Comparison of ENCODE assay signal across 19 mouse cellular contexts in genomic region chr9:50836097-50836496, GRCm38 (mm10). TPM values are rescaled to one million over a fixed set of nuclear protein-coding genes. Genes with fewer than 3 reads are reported as not detected.
DNase-seq lines count a peak whose midpoint lies in the region; ATAC-seq and TF ChIP-seq lines count a peak whose summit lies in the region.
"Had no signal": no experiment of that assay in that cellular context is flagged by ENCODE, and none has a peak within 500 bp of the region (broad histone marks: within the 10 kb centered on the region; RNA-seq: fewer than 3 reads in every experiment).

No protein-coding gene starts in this region.

- H3K36me3 ChIP-seq in liver, embryonic 12.5 days = peaks cover 29% of the 10 kb centered on the region
- no peaks in the 10 kb centered on the region; the same call in none of the 2 replicates for H3K36me3 ChIP-seq in liver, postnatal 0 days (replicated peaks; ENCODE audit: insufficient read depth, low read length)
- H3K36me3 ChIP-seq in CH12.LX (replicated peaks in 1 of 2; ENCODE audit: control insufficient read depth in 1 of 2, insufficient read depth in 1 of 2, low read length in 1 of 2) = peaks cover 2 to 59% of the 10 kb centered on the region in 2 experiments
- peaks cover 8% of the 10 kb centered on the region; the same call in 1 of the 2 replicates for H3K36me3 ChIP-seq in liver, embryonic 15.5 days (replicated peaks)
- peaks cover 34% of the 10 kb centered on the region for H3K36me3 ChIP-seq in hindbrain, embryonic 14.5 days (replicated peaks; ENCODE audit: control insufficient read depth, insufficient read depth)
- H3K36me3 ChIP-seq: forebrain, embryonic 15.5 days; heart, embryonic 15.5 days had no signal

- no peak for TF ChIP-seq POLR2A in CH12.LX (IDR thresholded peaks at IDR 0.05; ENCODE audit: low read depth, low read length)

- H3K9me3 ChIP-seq in liver, embryonic 12.5 days (replicated peaks) = no peaks in the 10 kb centered on the region
- no peaks in the 10 kb centered on the region for H3K9me3 ChIP-seq in liver, postnatal 0 days (ENCODE audit: low read length)
- no peaks in the 10 kb centered on the region for H3K9me3 ChIP-seq in CH12.LX (replicated peaks; ENCODE audit: low read length)
- H3K9me3 ChIP-seq in liver, embryonic 15.5 days (replicated peaks) = no peaks in the 10 kb centered on the region
- H3K9me3 ChIP-seq in hindbrain, embryonic 14.5 days (ENCODE audit: control insufficient read depth, low read length) = no peaks in the 10 kb centered on the region
- H3K9me3 ChIP-seq: embryonic facial prominence, embryonic 12.5 days; forebrain, embryonic 15.5 days; heart, embryonic 15.5 days; hindbrain, embryonic 10.5 days; hindbrain, embryonic 15.5 days had no signal

- in situ Hi-C loops in CH12.LX (cut with MboI; ENCODE audit: low pct_ligation_motif_present, low pct_unique_long_range_greater_than_20kb, low sequenced_read_pairs) = loop anchor here (25.0 kb wide), 1 partner anchor 301 kb away; no protein-coding TSS in a partner anchor

- H3K9ac ChIP-seq in liver, embryonic 12.5 days = no peak overlapping the region
- H3K9ac ChIP-seq in liver, postnatal 0 days (replicated peaks) = no peak overlapping the region
- H3K9ac ChIP-seq in CH12.LX (ENCODE audit: insufficient read depth, low read depth) = no peak overlapping the region
- no peak overlapping the region for H3K9ac ChIP-seq in liver, embryonic 15.5 days
- H3K9ac ChIP-seq in hindbrain, embryonic 14.5 days = no peak overlapping the region
- H3K9ac ChIP-seq: embryonic facial prominence, embryonic 12.5 days; forebrain, embryonic 15.5 days; heart, embryonic 15.5 days; hindbrain, embryonic 15.5 days had no signal

- H3K27me3 ChIP-seq in liver, embryonic 12.5 days (replicated peaks) = no peaks in the 10 kb centered on the region
- no peaks in the 10 kb centered on the region for H3K27me3 ChIP-seq in liver, postnatal 0 days (ENCODE audit: insufficient read depth, low read length)
- H3K27me3 ChIP-seq in CH12.LX (replicated peaks) = no peaks in the 10 kb centered on the region
- H3K27me3 ChIP-seq in liver, embryonic 15.5 days = no peaks in the 10 kb centered on the region
- no peaks in the 10 kb centered on the region for H3K27me3 ChIP-seq in hindbrain, embryonic 14.5 days (ENCODE audit: control insufficient read depth, insufficient read depth, low read length)
- H3K27me3 ChIP-seq: embryonic facial prominence, embryonic 12.5 days; forebrain, embryonic 15.5 days; heart, embryonic 15.5 days; hindbrain, embryonic 15.5 days had no signal

- dilution Hi-C loops in CH12.LX (cut with MboI; ENCODE audit: extremely low pct_ligation_motif_present, extremely low pct_unique_long_range_greater_than_20kb, low sequenced_read_pairs) = no loop called here

- TF ChIP-seq EP300 in liver, postnatal 0 days (IDR thresholded peaks at IDR 0.05; ENCODE audit: low read depth) = no peak
- TF ChIP-seq EP300 in CH12.LX (IDR thresholded peaks at IDR 0.05; ENCODE audit: low read length) = peak; percentile 96

- no peak overlapping the region for H3K4me3 ChIP-seq in liver, embryonic 12.5 days
- H3K4me3 ChIP-seq in liver, postnatal 0 days (ENCODE audit: low read depth, low read length) = no peak overlapping the region
- H3K4me3 ChIP-seq in CH12.LX (replicated peaks in 1 of 3; ENCODE audit: low read depth in 2 of 3, low read length in 2 of 3, poor library complexity in 1 of 3) = no peak overlapping the region
- no peak overlapping the region for H3K4me3 ChIP-seq in liver, embryonic 15.5 days (replicated peaks)
- H3K4me3 ChIP-seq in hindbrain, embryonic 14.5 days (replicated peaks; ENCODE audit: low read length) = no peak overlapping the region
- H3K4me3 ChIP-seq: embryonic facial prominence, embryonic 12.5 days; forebrain, embryonic 15.5 days; heart, adult 2 months; heart, embryonic 15.5 days; hindbrain, embryonic 10.5 days; hindbrain, embryonic 15.5 days had no signal

- no peaks in the 10 kb centered on the region for H3K79me2 ChIP-seq in CH12.LX (replicated peaks; ENCODE audit: control insufficient read depth, extremely low read depth, insufficient read depth, poor library complexity, severe bottlenecking)

- no peak for DNase-seq in liver, postnatal 0 days
- DNase-seq in CD4-positive helper T cell, adult 2 months (ENCODE audit: low read depth, low spot score) = peak; percentile 45
- peak; percentile 78 for DNase-seq in CH12.LX (ENCODE audit: extremely low read depth)
- no peak for DNase-seq in hindbrain, embryonic 14.5 days (ENCODE audit: low spot score)
- no peak for DNase-seq in right cerebral cortex, postnatal 14 days
- DNase-seq: adrenal gland, adult 8-10 months; cerebellum, adult 11-12 months; cerebellum, adult 9-10 months; cerebellum, postnatal 25 days; gastrocnemius, postnatal 10 days; heart, adult 2 months had no signal

- WGBS in liver, embryonic 12.5 days (ENCODE audit: insufficient replicate concordance) = 88% methylated on average over 4 of the region's 4 CpGs
- 85% methylated on average over 4 of the region's 4 CpGs for WGBS in liver, postnatal 0 days (ENCODE audit: insufficient replicate concordance)
- WGBS in liver, embryonic 15.5 days (ENCODE audit: insufficient replicate concordance) = 82% methylated on average over 4 of the region's 4 CpGs
- WGBS in hindbrain, embryonic 14.5 days = 89% methylated on average over 4 of the region's 4 CpGs

- H3K27ac ChIP-seq in liver, embryonic 12.5 days = 0 out of 2 replicates have a peak overlapping the region, but pooled peaks have one; percentile 10
- no peak overlapping the region for H3K27ac ChIP-seq in liver, postnatal 0 days (ENCODE audit: low read depth)
- H3K27ac ChIP-seq in CH12.LX (ENCODE audit: insufficient read depth, low read depth) = peak overlapping the region; percentile 51
- H3K27ac ChIP-seq in liver, embryonic 15.5 days (replicated peaks) = 0 out of 2 replicates have a peak overlapping the region, but pooled peaks have one; percentile 26
- no peak overlapping the region for H3K27ac ChIP-seq in hindbrain, embryonic 14.5 days
- H3K27ac ChIP-seq: embryonic facial prominence, embryonic 12.5 days; forebrain, embryonic 15.5 days; heart, adult 2 months; heart, embryonic 15.5 days; hindbrain, embryonic 10.5 days; hindbrain, embryonic 15.5 days had no signal

- no peak for TF ChIP-seq CTCF in liver, postnatal 0 days (IDR thresholded peaks at IDR 0.05; ENCODE audit: low read depth)
- TF ChIP-seq CTCF in CH12.LX (conservative IDR thresholded peaks at IDR 0.05 in 1 of 2, IDR thresholded peaks at IDR 0.05 in 1 of 2; ENCODE audit: low read depth in 2 of 2, low read length in 2 of 2) = no peak

- H3K4me1 ChIP-seq in liver, embryonic 12.5 days = peaks cover 51% of the 10 kb centered on the region
- H3K4me1 ChIP-seq in liver, postnatal 0 days (ENCODE audit: insufficient read depth) = peaks cover 32% of the 10 kb centered on the region
- H3K4me1 ChIP-seq in CH12.LX (ENCODE audit: control insufficient read depth in 1 of 2, insufficient read depth in 2 of 2) = peaks cover 22 to 40% of the 10 kb centered on the region in 2 experiments
- peaks cover 62% of the 10 kb centered on the region for H3K4me1 ChIP-seq in liver, embryonic 15.5 days (replicated peaks)
- no peaks in the 10 kb centered on the region for H3K4me1 ChIP-seq in hindbrain, embryonic 14.5 days (replicated peaks; ENCODE audit: control insufficient read depth, insufficient read depth, low read length)
- H3K4me1 ChIP-seq: embryonic facial prominence, embryonic 12.5 days; forebrain, embryonic 15.5 days; hindbrain, embryonic 10.5 days; hindbrain, embryonic 15.5 days had no signal

- no peak overlapping the region for H3K4me2 ChIP-seq in liver, embryonic 12.5 days
- H3K4me2 ChIP-seq in liver, postnatal 0 days (ENCODE audit: low read depth, low read length) = no peak overlapping the region
- peak overlapping the region; percentile 79 for H3K4me2 ChIP-seq in CH12.LX (ENCODE audit: insufficient read depth, low read depth, poor library complexity, severe bottlenecking)
- no peak overlapping the region for H3K4me2 ChIP-seq in liver, embryonic 15.5 days
- no peak overlapping the region for H3K4me2 ChIP-seq in hindbrain, embryonic 14.5 days (replicated peaks)
- H3K4me2 ChIP-seq: embryonic facial prominence, embryonic 12.5 days; forebrain, embryonic 15.5 days; heart, embryonic 11.5 days; heart, embryonic 15.5 days; hindbrain, embryonic 15.5 days had no signal

- no peak for TF ChIP-seq RAD21 in CH12.LX (IDR thresholded peaks at IDR 0.05; ENCODE audit: low read depth, low read length)

- ATAC-seq in liver, embryonic 12.5 days = no peak
- ATAC-seq in liver, postnatal 0 days = no peak
- no peak for ATAC-seq in liver, embryonic 15.5 days (ENCODE audit: insufficient read depth)
- ATAC-seq in hindbrain, embryonic 14.5 days (ENCODE audit: low FRiP score) = no peak
- ATAC-seq: forebrain, embryonic 15.5 days had no signal

TF ChIP-seq in CH12.LX, 34 proteins besides CTCF, POLR2A, EP300 and RAD21 (continues in another document):
- TF ChIP-seq USF2 (conservative IDR thresholded peaks at IDR 0.05; ENCODE audit: low read depth, low read length) (no peak), BHLHE40 (IDR thresholded peaks at IDR 0.05; ENCODE audit: low read depth, low read length) (peak; percentile 59), MEF2A (IDR thresholded peaks at IDR 0.05; ENCODE audit: borderline replicate concordance, low read depth, low read length) (peak; percentile 76; the same call in 1 of the 2 replicates), UBTF (IDR thresholded peaks at IDR 0.05; ENCODE audit: low read depth, low read length) (no peak), ELF1 (IDR thresholded peaks at IDR 0.05; ENCODE audit: low read depth, low read length) (peak; percentile 66), MXI1 (IDR thresholded peaks at IDR 0.05; ENCODE audit: low read depth, low read length) (no peak), MYC (IDR thresholded peaks at IDR 0.05; ENCODE audit: low read depth, low read length) (no peak), SIN3A (IDR thresholded peaks at IDR 0.05; ENCODE audit: low read length) (no peak), GABPA (IDR thresholded peaks at IDR 0.05; ENCODE audit: insufficient replicate concordance, low read depth, low read length) (no peak), ZKSCAN1 (IDR thresholded peaks at IDR 0.05; ENCODE audit: borderline replicate concordance, low read depth, low read length) (no peak), JUND (conservative IDR thresholded peaks at IDR 0.05; ENCODE audit: low read depth, low read length) (peak; percentile 97), PAX5 (IDR thresholded peaks at IDR 0.05; ENCODE audit: low read length) (no peak), ETS1 (conservative IDR thresholded peaks at IDR 0.05; ENCODE audit: low read depth, low read length) (peak; percentile 90), NRF1 (IDR thresholded peaks at IDR 0.05; ENCODE audit: low read depth, low read length) (no peak)

RNA-seq across cellular contexts. Expression of gene Ppp2r1b, which starts 9.0 kb away (rescaled TPM):
- polyA plus RNA-seq in liver, embryonic 12.5 days (2016; fragmentation: Nextera tagmentation; extraction: Ambion mirVana) = 131 and 137 TPM in 2 replicates
- polyA plus RNA-seq in liver, postnatal 0 days (2015; fragmentation: Nextera tagmentation; extraction: Ambion mirVana) = 18.8 and 29.0 TPM in 2 replicates
- total RNA-seq in CH12.LX (2012; rRNA removed) (42.1 and 54.9 TPM in 2 replicates), CH12.LX (2014; rRNA removed) (39.3 and 39.6 TPM in 2 replicates)
- 63.6 and 66.6 TPM in 2 replicates for polyA plus RNA-seq in CH12.LX (2012; ENCODE audit: insufficient read length, low read depth)
- polyA plus RNA-seq in liver, embryonic 15.5 days (2015; fragmentation: Nextera tagmentation; extraction: Ambion mirVana) = 68.8 and 70.2 TPM in 2 replicates
- polyA plus RNA-seq in hindbrain, embryonic 14.5 days (2014; fragmentation: Nextera tagmentation; extraction: Ambion mirVana) = 49.0 and 55.3 TPM in 2 replicates

Comparison
In these comparisons a context has a peak if more than half of its experiments do, and no peak if none do; other contexts are left out.
1. H3K27ac ChIP-seq: peak in liver, embryonic 12.5 days (single experiment), CH12.LX (single experiment) and liver, embryonic 15.5 days (single experiment); none in liver, postnatal 0 days (single experiment) and hindbrain, embryonic 14.5 days (single experiment).
2. DNase-seq: peak in CD4-positive helper T cell, adult 2 months (single experiment) and CH12.LX (single experiment); none in liver, postnatal 0 days (single experiment), hindbrain, embryonic 14.5 days (single experiment) and right cerebral cortex, postnatal 14 days (single experiment).